In genomic region chr7:133856278-133856677, GRCm38 (mm10) we compare ENCODE assay signal across 8 mouse cellular contexts.
DNase-seq lines count a peak whose midpoint lies in the region; ATAC-seq lines count a peak whose summit lies in the region.

No protein-coding gene starts in this region.

- H3K4me3 ChIP-seq in forebrain, embryonic 11.5 days (ENCODE audit: low read depth, low read length) = no peak overlapping the region

- H3K27me3 ChIP-seq in forebrain, embryonic 11.5 days (ENCODE audit: control insufficient read depth, insufficient read depth, low read length) = no peaks in the 10 kb centered on the region

- no peaks in the 10 kb centered on the region for H3K4me1 ChIP-seq in forebrain, embryonic 11.5 days (replicated peaks; ENCODE audit: control insufficient read depth, insufficient read depth, low read length)

- H3K9ac ChIP-seq in forebrain, embryonic 11.5 days (ENCODE audit: low read length) = no peak overlapping the region

- whole genome bisulfite sequencing in forebrain, embryonic 11.5 days = 24% methylated on average over 3 of the region's 3 CpGs

- H3K27ac ChIP-seq in forebrain, embryonic 11.5 days (ENCODE audit: low read depth, low read length) = no peak overlapping the region

- peak; percentile 88 for DNase-seq in Muller cell, postnatal 12 days (ENCODE audit: inconsistent ontology term)
- DNase-seq in c-Kit-positive CD71-negative TER-119-negative erythroid progenitor cells, embryonic 14.5 days (ENCODE audit: low read depth) = peak; percentile 43
- peak; percentile 84 for DNase-seq in forebrain, embryonic 11.5 days (ENCODE audit: low spot score)
- peak; percentile 80 for DNase-seq in heart, postnatal 4 days
- DNase-seq in layer of hippocampus, adult 9-11 months = peak; percentile 70
- peak; percentile 83 for DNase-seq in lung, postnatal 10 days
- peak; percentile 50 for DNase-seq in retina, adult 2 months (ENCODE audit: low read depth, low spot score)
- peak; percentile 60 to 67 for DNase-seq in urinary bladder, postnatal 36 days (ENCODE audit: low spot score in 2 of 2)

- no peaks in the 10 kb centered on the region for H3K36me3 ChIP-seq in forebrain, embryonic 11.5 days (ENCODE audit: control insufficient read depth, insufficient read depth, low read length)

- H3K9me3 ChIP-seq in forebrain, embryonic 11.5 days (ENCODE audit: control insufficient read depth, low read length) = no peaks in the 10 kb centered on the region

- ATAC-seq in forebrain, embryonic 11.5 days (replicated peaks; ENCODE audit: low FRiP score) = peak; percentile 73

- H3K4me2 ChIP-seq in forebrain, embryonic 11.5 days (ENCODE audit: low read depth, low read length, severe bottlenecking) = no peak overlapping the region
